Mouse (Mus musculus) left cerebral cortex, adult 2 months (tissue): Measurements from ENCODE around the gene Dusp23. TPM values are rescaled to one million over a fixed set of nuclear protein-coding genes. Genes with fewer than 3 reads are reported as not detected.

Source experiments
- DNase-seq, 2 experiments: peaks; one replicate each; pipeline ENCODE4 v3.0.0; 2021 to 2022; ENCODE audit warnings: low spot score in 2 of 2, mixed read lengths in 1 of 2; ENCODE audit errors: extremely low spot score in 1 of 2
- H3K27ac ChIP-seq: fragments of 200-600 bp; 2 replicates; pipeline ENCODE4 v1.8.1; 2022
- H3K4me3 ChIP-seq: fragments of 200-600 bp; 2 replicates; pipeline ENCODE4 v1.8.1; 2022
- CTCF ChIP-seq: fragments of 200-600 bp; IDR thresholded peaks from 2 replicates; pipeline ENCODE4 v1.8.1; 2022; ENCODE audit warnings: antibody characterized with exemption, mild to moderate bottlenecking, moderate library complexity
- intact Hi-C: fragments of 180-260 bp; cut with DNase I; formaldehyde crosslinking; loops from one replicate; pipeline ENCODE4 v1.15.1; 2025
- total RNA-seq, 2 experiments: library from RNA; stranded (reverse); gene quantifications; 2 replicates each; pipeline ENCODE4 v1.2.3; 2021

Dusp23 gene
- total RNA-seq, 2 experiments from 2014 or later = 4.4 to 5.7 TPM

DNA sequence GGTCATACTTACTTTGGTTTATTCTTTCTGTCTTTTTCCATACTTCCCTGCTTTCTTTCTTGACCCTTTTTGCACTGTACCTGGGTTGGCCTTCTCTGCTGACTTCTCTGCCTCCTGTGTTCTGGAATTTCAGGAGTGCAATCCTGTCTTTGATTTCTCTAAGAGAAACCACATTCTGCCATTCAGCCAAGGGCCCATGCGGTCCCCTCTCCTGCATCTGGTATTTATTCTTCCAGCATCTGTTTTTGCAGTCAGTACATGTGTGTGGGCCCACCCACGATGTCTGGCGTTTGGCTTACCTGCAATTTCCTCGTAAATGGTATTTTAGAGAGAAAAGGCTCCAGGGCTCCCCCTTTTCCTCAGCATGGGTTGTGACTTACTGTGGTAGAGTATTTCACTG, 14.6 kb downstream of the Dusp23 start:
- no peak overlapping the region for H3K27ac ChIP-seq
- DNase-seq = no peak
- no peak for TF ChIP-seq CTCF
- H3K4me3 ChIP-seq = no peak overlapping the region
- intact Hi-C loops = no loop called here

DNA sequence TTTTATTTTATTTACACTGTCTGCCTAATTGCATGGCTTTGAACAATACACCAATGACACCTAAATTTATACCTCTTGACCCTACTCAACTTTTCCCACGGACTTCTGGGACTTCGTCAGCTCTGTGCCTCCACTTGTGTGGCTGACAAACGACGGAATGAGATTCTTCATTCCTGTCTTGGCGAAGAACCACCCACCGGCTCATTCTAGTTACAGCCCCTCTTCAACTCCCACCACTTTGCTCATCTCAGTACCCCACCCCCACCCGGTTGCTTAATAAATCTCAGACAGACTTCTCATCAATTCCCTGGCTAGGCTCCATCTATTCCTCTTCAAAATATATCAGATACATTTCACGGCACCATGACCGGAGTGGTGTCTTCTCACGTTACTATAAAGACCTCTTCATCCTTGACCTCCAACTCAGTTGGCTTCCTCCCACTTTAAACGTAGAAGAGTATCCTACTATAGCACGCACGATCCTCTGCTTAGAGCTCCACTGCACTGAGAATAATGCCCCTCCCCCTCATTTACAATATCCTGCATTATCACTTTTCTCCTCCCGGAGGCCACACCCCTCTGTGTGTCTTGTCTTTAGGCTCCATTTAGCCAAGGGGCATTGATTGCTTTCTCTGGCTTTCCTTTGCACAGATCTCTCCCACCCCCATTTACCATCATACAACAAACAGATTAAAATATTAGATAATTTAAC, 15.2 kb downstream of the Dusp23 start:
- DNase-seq = no peak

DNA sequence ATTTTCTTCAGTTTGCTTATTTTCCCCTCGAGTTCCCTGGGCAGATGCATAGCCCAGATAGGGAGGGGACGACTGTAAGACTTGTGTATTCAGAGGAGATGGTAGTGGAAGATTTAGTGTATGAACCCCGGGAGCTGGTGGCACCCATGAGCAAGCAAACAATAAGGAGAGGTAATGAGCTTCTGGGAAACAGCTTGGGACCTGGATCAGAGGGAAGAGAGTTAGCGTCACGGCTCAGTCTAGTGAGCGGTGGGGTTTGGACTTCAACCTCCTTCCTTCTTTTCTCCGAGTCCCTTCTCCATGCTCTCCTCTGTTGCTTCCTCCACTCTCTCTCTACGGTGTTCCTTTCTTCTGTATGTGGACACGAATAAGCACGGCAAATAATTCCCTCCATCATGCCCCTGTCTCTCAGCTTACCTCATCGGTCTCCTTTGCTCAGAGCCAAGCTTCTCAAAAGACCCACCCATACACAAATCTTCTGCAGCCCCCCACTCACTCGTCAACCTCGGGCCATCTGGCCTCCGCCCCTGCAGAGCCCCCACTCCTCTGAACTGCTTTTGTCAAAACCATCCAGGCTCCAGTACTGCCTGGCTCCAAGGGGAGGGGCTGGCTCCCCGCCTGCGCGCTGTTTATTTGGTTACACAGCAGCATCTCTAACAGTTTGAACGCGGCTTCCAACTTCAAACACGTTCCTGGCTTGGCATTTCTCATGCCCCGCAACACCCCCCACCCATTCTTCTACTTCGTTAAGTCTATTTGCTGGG, 16.0 kb downstream of the Dusp23 start:
- peak; percentile 32 to 34 for DNase-seq
- Histone ChIP-seq H3K27ac (no peak overlapping the region), H3K4me3 (peak overlapping the region; percentile 45)
- intact Hi-C loops = loop anchor here (2.0 kb wide), 1 partner anchor 16 kb away; the partner anchor contains the start of gene Dusp23
- no peak for TF ChIP-seq CTCF

More for the DNA sequence above, 15.2 kb downstream of the Dusp23 start:
- Histone ChIP-seq H3K4me3 (peak overlapping the region; percentile 45; the same call in 1 of the 2 replicates), H3K27ac (no peak overlapping the region)
- TF ChIP-seq CTCF = no peak
- intact Hi-C loops = loop anchor here (2.0 kb wide), 1 partner anchor 15 kb away; the partner anchor contains the start of gene Dusp23

DNA sequence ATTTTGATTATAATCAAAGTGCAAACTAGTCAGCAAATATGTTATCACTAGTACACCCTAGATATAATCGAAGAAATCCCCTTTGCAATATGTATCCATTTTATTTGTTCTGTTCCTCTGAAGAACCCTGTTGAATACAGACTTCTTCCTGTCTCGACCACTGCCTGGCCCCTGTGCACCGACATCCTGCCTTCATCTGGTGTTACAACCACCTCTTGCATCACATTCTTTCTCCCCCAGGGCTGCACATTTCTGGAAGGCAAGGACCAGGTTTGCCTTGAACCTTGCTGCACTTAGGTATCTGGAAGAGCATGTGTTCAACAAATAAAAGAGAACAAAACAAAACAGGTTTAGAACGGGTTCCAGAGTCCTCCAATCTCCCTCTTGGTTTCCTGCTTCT, 17.4 kb downstream of the Dusp23 start:
- no peak overlapping the region for H3K4me3 ChIP-seq
- no peak overlapping the region for H3K27ac ChIP-seq
- no peak for DNase-seq
- TF ChIP-seq CTCF = no peak
- intact Hi-C loops = no loop called here

DNA sequence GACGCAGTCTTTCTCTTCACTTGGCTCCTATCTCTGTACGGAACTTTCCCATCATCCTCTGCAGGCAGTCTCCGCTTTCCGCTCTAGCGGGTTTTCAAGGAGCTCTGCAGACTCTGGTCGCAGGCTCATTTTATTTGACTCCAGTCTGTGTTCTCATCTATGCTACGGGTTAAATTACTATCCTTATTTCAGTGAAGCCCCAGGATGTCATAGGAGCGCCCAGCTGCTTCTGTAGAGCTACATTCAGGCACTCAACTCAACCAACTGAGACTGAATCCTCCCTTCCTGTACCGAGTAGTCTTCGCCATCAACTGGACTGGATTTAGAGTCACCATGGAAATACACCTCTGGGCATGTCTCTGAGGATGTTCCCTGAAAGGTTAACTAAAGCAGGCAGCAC, 18.1 kb downstream of the Dusp23 start:
- intact Hi-C loops = no loop called here
- H3K4me3 ChIP-seq = no peak overlapping the region
- H3K27ac ChIP-seq = no peak overlapping the region
- no peak for DNase-seq
- TF ChIP-seq CTCF = no peak

- Histone ChIP-seq H3K4me3 (no peak overlapping the region), H3K27ac (no peak overlapping the region)
- TF ChIP-seq CTCF = peak; percentile 26
- DNase-seq = no peak
- intact Hi-C loops = loop anchor here (2.0 kb wide), 1 partner anchor 84 kb away; no protein-coding TSS in a partner anchor
Observed at GRCm38 (mm10) chr1:172612745-172613144, 20.0 kb downstream of the Dusp23 start.

DNA sequence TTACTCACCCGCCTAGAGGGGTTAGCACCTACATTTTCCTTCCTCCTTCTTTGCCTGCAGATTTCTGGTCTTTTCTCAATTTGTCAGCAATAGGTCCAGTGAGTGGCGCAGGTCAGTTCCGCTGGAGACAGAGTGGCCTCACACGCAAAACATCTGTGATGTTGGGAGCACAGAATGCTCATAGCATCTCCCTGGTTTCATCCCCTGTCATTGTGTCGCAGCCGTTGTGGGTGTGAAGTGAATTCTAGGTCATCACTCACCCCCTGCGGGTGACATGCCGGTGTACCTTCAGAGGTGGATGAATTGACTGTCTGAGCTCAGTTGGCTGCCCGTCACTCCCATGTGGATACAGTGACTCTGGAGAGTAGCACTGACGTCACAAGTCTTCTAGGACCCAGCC, 21.5 kb downstream of the Dusp23 start:
- TF ChIP-seq CTCF = no peak
- DNase-seq = no peak
- Histone ChIP-seq H3K27ac (no peak overlapping the region), H3K4me3 (no peak overlapping the region)
- intact Hi-C loops = no loop called here

- Histone ChIP-seq H3K4me3 (no peak within 1 kb of the TSS), H3K27ac (no peak within 1 kb of the TSS)
- no peak for TF ChIP-seq CTCF
- no peak for DNase-seq
- intact Hi-C loops = no loop called here
Observed at GRCm38 (mm10) chr1:172602326-172602725, 30.4 kb downstream of the Dusp23 start, which contains the start of gene Fcrl6. Gene Fcrl6 (minus strand): TSS chr1:172602551.

DNA sequence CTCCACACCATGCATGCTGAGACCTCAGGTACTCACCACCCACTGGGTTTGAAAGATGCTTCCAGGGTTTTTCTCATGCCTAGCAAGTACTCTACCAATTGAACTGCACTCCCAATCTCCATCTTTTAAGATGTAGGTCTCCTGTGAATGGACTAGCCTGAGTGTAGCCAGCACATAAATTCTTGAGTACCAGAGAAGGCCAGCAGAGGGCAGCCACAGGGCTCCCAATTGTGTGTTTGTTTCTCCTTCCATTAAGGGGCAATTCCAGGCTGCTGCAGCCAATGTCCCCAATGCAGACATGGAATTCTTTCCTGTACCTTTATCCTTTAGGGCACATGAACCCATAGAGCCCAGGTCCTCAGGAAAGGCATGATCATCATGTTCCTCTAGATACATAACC, 38.3 kb downstream of the Dusp23 start:
- Histone ChIP-seq H3K4me3 (no peak overlapping the region), H3K27ac (no peak overlapping the region)
- peak; percentile 68 for TF ChIP-seq CTCF
- no peak for DNase-seq
- intact Hi-C loops = no loop called here

- H3K4me3 ChIP-seq = no peak overlapping the region
- TF ChIP-seq CTCF = no peak
- H3K27ac ChIP-seq = no peak overlapping the region
- no peak for DNase-seq
- intact Hi-C loops = no loop called here
Observed at GRCm38 (mm10) chr1:172593956-172594355, 38.8 kb downstream of the Dusp23 start.

DNA sequence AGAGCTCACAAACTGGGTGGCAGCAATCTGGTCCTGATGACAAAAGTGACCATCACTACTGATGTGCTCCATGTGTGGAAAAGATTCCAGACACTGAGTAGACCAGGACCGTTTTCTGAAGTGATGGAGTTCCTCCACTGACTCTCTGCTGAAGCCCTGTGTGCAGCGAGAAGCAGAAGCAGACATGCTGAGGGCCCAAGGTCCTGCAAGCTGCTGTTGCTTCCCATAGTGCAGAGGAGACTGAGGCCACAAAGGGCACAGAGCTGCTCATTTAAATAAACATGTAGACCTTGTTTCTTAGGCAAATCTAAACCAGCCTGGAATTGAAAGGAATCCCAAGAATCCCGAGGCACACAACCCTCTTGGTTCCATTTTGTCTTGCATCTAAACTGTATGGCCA, 39.4 kb downstream of the Dusp23 start:
- intact Hi-C loops = no loop called here
- no peak for DNase-seq
- no peak for TF ChIP-seq CTCF
- no peak overlapping the region for H3K4me3 ChIP-seq
- H3K27ac ChIP-seq = no peak overlapping the region

GRCm38 (mm10) chr1:172590385-172590784, 42.4 kb downstream of the Dusp23 start, which contains the start of gene Slamf8:
Gene Slamf8 (minus strand): TSS chr1:172590568.
- H3K27ac ChIP-seq = no peak within 1 kb of the TSS
- DNase-seq = no peak
- intact Hi-C loops = no loop called here
- no peak within 1 kb of the TSS for H3K4me3 ChIP-seq
- TF ChIP-seq CTCF = no peak
